ENCODE assay signal across 7 mouse cellular contexts in genomic region chr10:127287936-127288293, GRCm38 (mm10). TPM values are rescaled to one million over a fixed set of nuclear protein-coding genes. Genes with fewer than 3 reads are reported as not detected.
DNase-seq lines count a peak whose midpoint lies in the region; ATAC-seq and TF ChIP-seq lines count a peak whose summit lies in the region.

No protein-coding gene starts in this region.

- DNase-seq in lung, adult 2 months: no peak
- DNase-seq in lung, postnatal 4 days: no peak
- no peak for DNase-seq in forebrain, embryonic 10.5 days (ENCODE audit: extremely low spot score, low spot score)
- DNase-seq in limb, embryonic 14.5 days (ENCODE audit: low spot score): no peak
- no peak for DNase-seq in right cerebral cortex, postnatal 36 days (ENCODE audit: low spot score in 2 of 2)
- DNase-seq in embryo, embryonic 9.5 days (ENCODE audit: extremely low spot score): no peak

- H3K9me3 ChIP-seq in forebrain, embryonic 10.5 days: no peaks in the 10 kb centered on the region
- H3K9me3 ChIP-seq in limb, embryonic 14.5 days (ENCODE audit: control insufficient read depth, low read length): no peaks in the 10 kb centered on the region

- H3K4me1 ChIP-seq in lung, adult 2 months (ENCODE audit: control insufficient read depth, insufficient read depth, low read length): peaks cover 19% of the 10 kb centered on the region
- H3K4me1 ChIP-seq in forebrain, embryonic 10.5 days: peaks cover 75% of the 10 kb centered on the region
- peaks cover 32% of the 10 kb centered on the region for H3K4me1 ChIP-seq in limb, embryonic 14.5 days (ENCODE audit: control insufficient read depth, insufficient read depth, low read length)
- H3K4me1 ChIP-seq in small intestine, adult 2 months (ENCODE audit: control insufficient read depth, insufficient read depth, insufficient read length, low read length): peaks cover 24% of the 10 kb centered on the region

- peak overlapping the region; percentile 97 for H3K27ac ChIP-seq in forebrain, embryonic 10.5 days
- peak overlapping the region; percentile 97 for H3K27ac ChIP-seq in limb, embryonic 14.5 days (replicated peaks; ENCODE audit: low read depth, low read length)
- H3K27ac ChIP-seq in small intestine, adult 2 months (ENCODE audit: insufficient read depth, low read depth, low read length): peak overlapping the region; percentile 87

- ATAC-seq in limb, embryonic 14.5 days (ENCODE audit: low FRiP score, low read depth): no peak

- peak overlapping the region; percentile 92 for H3K4me2 ChIP-seq in limb, embryonic 14.5 days (replicated peaks; ENCODE audit: low read depth, low read length, severe bottlenecking)

- WGBS in lung, adult 2 months: 1% methylated on average over 3 of the region's 3 CpGs
- WGBS in forebrain, embryonic 10.5 days: 2% methylated on average over 3 of the region's 3 CpGs
- 2% methylated on average over 3 of the region's 3 CpGs for WGBS in limb, embryonic 14.5 days
- 0% methylated on average over 3 of the region's 3 CpGs for WGBS in small intestine, adult 2 months

- TF ChIP-seq POLR2A in lung, adult 2 months (IDR thresholded peaks at IDR 0.05; ENCODE audit: borderline replicate concordance, extremely low read depth, low read depth, low read length): no peak
- TF ChIP-seq POLR2A in limb, embryonic 14.5 days (IDR thresholded peaks at IDR 0.05; ENCODE audit: borderline replicate concordance, extremely low read depth, insufficient read depth, insufficient read length): no peak
- TF ChIP-seq POLR2A in small intestine, adult 2 months (IDR thresholded peaks at IDR 0.05; ENCODE audit: low read depth, low read length): no peak

- peak overlapping the region; percentile 73 for H3K4me3 ChIP-seq in lung, adult 2 months (replicated peaks; ENCODE audit: extremely low read depth, low read depth, low read length)
- H3K4me3 ChIP-seq in forebrain, embryonic 10.5 days: peak overlapping the region; percentile 79
- peak overlapping the region; percentile 72 for H3K4me3 ChIP-seq in limb, embryonic 14.5 days (replicated peaks; ENCODE audit: low read length)
- peak overlapping the region; percentile 97 for H3K4me3 ChIP-seq in small intestine, adult 2 months (ENCODE audit: low read depth, low read length)

- no peak for TF ChIP-seq CTCF in lung, adult 2 months (IDR thresholded peaks at IDR 0.05; ENCODE audit: insufficient read depth, low read length)
- no peak for TF ChIP-seq CTCF in small intestine, adult 2 months (IDR thresholded peaks at IDR 0.05; ENCODE audit: extremely low read depth, insufficient read length, insufficient replicate concordance, low read depth, low read length)

- no peaks in the 10 kb centered on the region for H3K27me3 ChIP-seq in forebrain, embryonic 10.5 days (ENCODE audit: poor library complexity, severe bottlenecking)
- H3K27me3 ChIP-seq in limb, embryonic 14.5 days (ENCODE audit: control insufficient read depth, insufficient read depth, low read length): no peaks in the 10 kb centered on the region
- H3K27me3 ChIP-seq in small intestine, adult 2 months (ENCODE audit: control insufficient read depth, insufficient read depth, low read length): no peaks in the 10 kb centered on the region

- peak overlapping the region; percentile 79 for H3K9ac ChIP-seq in limb, embryonic 14.5 days (ENCODE audit: low read depth, low read length, severe bottlenecking)

- peaks cover 58% of the 10 kb centered on the region for H3K36me3 ChIP-seq in forebrain, embryonic 10.5 days (replicated peaks)
- peaks cover 53% of the 10 kb centered on the region for H3K36me3 ChIP-seq in limb, embryonic 14.5 days (ENCODE audit: control insufficient read depth, insufficient read depth, low read length)
- peaks cover 44% of the 10 kb centered on the region for H3K36me3 ChIP-seq in small intestine, adult 2 months (ENCODE audit: control insufficient read depth, insufficient read depth, low read length)

RNA-seq across cellular contexts. Expression of gene Mbd6, which starts 0.9 kb away (rescaled TPM):
- polyA plus RNA-seq in lung, adult 2 months (2012; rRNA removed): 52.2 and 57.6 TPM in 2 replicates
- polyA plus RNA-seq in forebrain, embryonic 10.5 days (2016; fragmentation: Nextera tagmentation; extraction: Ambion mirVana): 9.1 and 11.4 TPM in 2 replicates
- 68.1 and 86.6 TPM in 2 replicates for polyA plus RNA-seq in limb, embryonic 14.5 days (2012; rRNA removed)
- polyA plus RNA-seq in limb, embryonic 14.5 days (2014; fragmentation: Nextera tagmentation; extraction: Ambion mirVana): 19.9 and 20.7 TPM in 2 replicates
- 39.3 and 76.2 TPM in 2 replicates for polyA plus RNA-seq in small intestine, adult 2 months (2012; rRNA removed)

RNA-seq across cellular contexts. Expression of gene Dctn2, which starts 21.7 kb away (rescaled TPM):
- 149 and 178 TPM in 2 replicates for polyA plus RNA-seq in lung, adult 2 months (2012; rRNA removed)
- polyA plus RNA-seq in forebrain, embryonic 10.5 days (2016; fragmentation: Nextera tagmentation; extraction: Ambion mirVana): 192 and 206 TPM in 2 replicates
- polyA plus RNA-seq in limb, embryonic 14.5 days (2012; rRNA removed): 221 and 240 TPM in 2 replicates
- 168 and 178 TPM in 2 replicates for polyA plus RNA-seq in limb, embryonic 14.5 days (2014; fragmentation: Nextera tagmentation; extraction: Ambion mirVana)
- 92.0 and 190 TPM in 2 replicates for polyA plus RNA-seq in small intestine, adult 2 months (2012; rRNA removed)

RNA-seq across cellular contexts. Expression of gene Mars, which starts 23.7 kb away (rescaled TPM):
- polyA plus RNA-seq in lung, adult 2 months (2012; rRNA removed): 35.4 and 36.9 TPM in 2 replicates
- polyA plus RNA-seq in forebrain, embryonic 10.5 days (2016; fragmentation: Nextera tagmentation; extraction: Ambion mirVana): 191 and 202 TPM in 2 replicates
- 78.5 and 79.8 TPM in 2 replicates for polyA plus RNA-seq in limb, embryonic 14.5 days (2012; rRNA removed)
- polyA plus RNA-seq in limb, embryonic 14.5 days (2014; fragmentation: Nextera tagmentation; extraction: Ambion mirVana): 113 and 114 TPM in 2 replicates
- polyA plus RNA-seq in small intestine, adult 2 months (2012; rRNA removed): 24.0 and 30.7 TPM in 2 replicates

RNA-seq across cellular contexts. Expression of gene Kif5a, which starts 24.8 kb away (rescaled TPM):
- 1.3 TPM in 2 replicates for polyA plus RNA-seq in lung, adult 2 months (2012; rRNA removed)
- polyA plus RNA-seq in forebrain, embryonic 10.5 days (2016; fragmentation: Nextera tagmentation; extraction: Ambion mirVana): 6.6 and 7.9 TPM in 2 replicates
- 9.4 and 9.7 TPM in 2 replicates for polyA plus RNA-seq in limb, embryonic 14.5 days (2012; rRNA removed)
- 2.8 and 3.5 TPM in 2 replicates for polyA plus RNA-seq in limb, embryonic 14.5 days (2014; fragmentation: Nextera tagmentation; extraction: Ambion mirVana)
- polyA plus RNA-seq in small intestine, adult 2 months (2012; rRNA removed): 1.1 and 1.8 TPM in 2 replicates

RNA-seq across cellular contexts. Expression of gene Arhgap9, which starts 33.8 kb away (rescaled TPM):
- polyA plus RNA-seq in lung, adult 2 months (2012; rRNA removed): 18.2 and 19.2 TPM in 2 replicates
- 1.5 and 1.7 TPM in 2 replicates for polyA plus RNA-seq in forebrain, embryonic 10.5 days (2016; fragmentation: Nextera tagmentation; extraction: Ambion mirVana)
- polyA plus RNA-seq in limb, embryonic 14.5 days (2012; rRNA removed): 5.5 and 5.8 TPM in 2 replicates
- polyA plus RNA-seq in limb, embryonic 14.5 days (2014; fragmentation: Nextera tagmentation; extraction: Ambion mirVana): 5.6 and 7.5 TPM in 2 replicates
- polyA plus RNA-seq in small intestine, adult 2 months (2012; rRNA removed): 7.1 and 11.2 TPM in 2 replicates
